Mouse (Mus musculus) lung, embryonic 14.5 days (tissue): ENCODE measurements at regions not wholly inside any gene's neighbourhood (a gene's known extent, or its start where the extent isn't known, plus 50 kb on each side); places are given as distances from the start of the nearest gene placed in this dataset.

ENCODE experiments used
- ATAC-seq: fragments of 200-750 bp; cut with Nextera tagmentation; 2 replicates; pipeline ENCODE4 v1.8.0; 2017; ENCODE audit warnings: mild to moderate bottlenecking, moderate TSS enrichment, moderate library complexity; ENCODE audit not compliant: insufficient read depth
- DNase-seq: peaks from one replicate; pipeline ENCODE4 v3.0.0-alpha.2; 2015
- H3K27ac ChIP-seq: fragments of 300-500 bp; sonication (generic); 2 replicates; pipeline ENCODE4 v1.5.1; 2014; ENCODE audit warnings: low read depth, mild to moderate bottlenecking, moderate library complexity
- H3K27me3 ChIP-seq: fragments of 300-500 bp; sonication (generic); 2 replicates; pipeline ENCODE4 v1.6.1; 2014; ENCODE audit warnings: low read length, control low read depth; ENCODE audit not compliant: insufficient read depth
- H3K36me3 ChIP-seq: fragments of 300-500 bp; sonication (generic); 2 replicates; pipeline ENCODE4 v1.6.1; 2014; ENCODE audit warnings: control low read depth; ENCODE audit not compliant: insufficient read depth
- H3K4me1 ChIP-seq: fragments of 300-500 bp; sonication (generic); 2 replicates; pipeline ENCODE4 v1.6.1; 2014; ENCODE audit warnings: antibody characterized with exemption, control low read depth; ENCODE audit not compliant: insufficient read depth
- H3K4me2 ChIP-seq: fragments of 300-500 bp; sonication (generic); 2 replicates; pipeline ENCODE4 v1.6.1; 2014; ENCODE audit warnings: mild to moderate bottlenecking
- H3K4me3 ChIP-seq: fragments of 300-500 bp; sonication (generic); 2 replicates; pipeline ENCODE4 v1.5.1; 2014; ENCODE audit warnings: low read depth, low read length
- H3K9ac ChIP-seq: fragments of 300-500 bp; sonication (generic); 2 replicates; pipeline ENCODE4 v1.6.1; 2014
- H3K9me3 ChIP-seq: fragments of 300-500 bp; sonication (generic); 2 replicates; pipeline ENCODE4 v1.6.1; 2016; ENCODE audit warnings: low read depth, low read length, control low read depth
- CTCF ChIP-seq: IDR thresholded peaks from 2 replicates; pipeline ENCODE4 v1.5.1; 2016; ENCODE audit warnings: antibody characterized with exemption, low read depth
- WGBS: fragments of 180-500 bp; shearing (Covaris S2); extraction: QIAGEN DNeasy Blood & Tissue Kit; methylation state at CpG from one replicate; pipeline ENCODE4 v1.1.7; 2014; 5-methylcytosine and 5-hydroxymethylcytosine counted together

GRCm38 (mm10) chr1:108472031-108472430 is 882.2 kb downstream of the Serpinb8 start:
- Histone ChIP-seq H3K27me3 (no peaks in the 10 kb centered on the region), H3K36me3 (no peaks in the 10 kb centered on the region), H3K4me2 (no peak overlapping the region), H3K4me1 (no peaks in the 10 kb centered on the region), H3K4me3 (no peak overlapping the region), H3K27ac (no peak overlapping the region), H3K9me3 (no peaks in the 10 kb centered on the region), H3K9ac (no peak overlapping the region)
- no peak for ATAC-seq
- 84% methylated on average over 2 of the region's 2 CpGs for WGBS
- no peak for DNase-seq
- TF ChIP-seq CTCF = no peak

- WGBS = 49% methylated on average over 1 of the region's 1 CpGs
- Histone ChIP-seq H3K9me3 (no peaks in the 10 kb centered on the region), H3K4me1 (no peaks in the 10 kb centered on the region), H3K27me3 (no peaks in the 10 kb centered on the region), H3K4me2 (no peak overlapping the region), H3K4me3 (no peak overlapping the region), H3K36me3 (no peaks in the 10 kb centered on the region), H3K9ac (no peak overlapping the region), H3K27ac (no peak overlapping the region)
- TF ChIP-seq CTCF = no peak
- no peak for ATAC-seq
- DNase-seq = no peak
Measured at GRCm38 (mm10) chr1:108498854-108499253, 909.0 kb downstream of the Serpinb8 start.

GRCm38 (mm10) chr1:108527424-108527823 is 937.6 kb downstream of the Serpinb8 start:
- Histone ChIP-seq H3K4me3 (no peak overlapping the region), H3K36me3 (no peaks in the 10 kb centered on the region), H3K9ac (no peak overlapping the region), H3K4me2 (no peak overlapping the region), H3K27me3 (no peaks in the 10 kb centered on the region), H3K4me1 (no peaks in the 10 kb centered on the region), H3K27ac (no peak overlapping the region), H3K9me3 (no peaks in the 10 kb centered on the region)
- 72% methylated on average over 2 of the region's 2 CpGs for WGBS
- ATAC-seq (no peak), DNase-seq (no peak)
- TF ChIP-seq CTCF = no peak

GRCm38 (mm10) chr1:108538238-108538637 is 948.4 kb downstream of the Serpinb8 start:
- H3K36me3 ChIP-seq = no peaks in the 10 kb centered on the region
- H3K27ac ChIP-seq = no peak overlapping the region
- H3K27me3 ChIP-seq = no peaks in the 10 kb centered on the region
- no peaks in the 10 kb centered on the region for H3K4me1 ChIP-seq
- TF ChIP-seq CTCF = no peak
- no peak overlapping the region for H3K4me2 ChIP-seq
- DNase-seq (no peak), ATAC-seq (no peak)
- no peak overlapping the region for H3K4me3 ChIP-seq
- no peak overlapping the region for H3K9ac ChIP-seq
- no peaks in the 10 kb centered on the region for H3K9me3 ChIP-seq
- WGBS = 83% methylated on average over 11 of the region's 11 CpGs

GRCm38 (mm10) chr1:108548721-108549120 is 958.9 kb downstream of the Serpinb8 start:
- Histone ChIP-seq H3K4me1 (no peaks in the 10 kb centered on the region), H3K27ac (no peak overlapping the region), H3K4me3 (no peak overlapping the region), H3K4me2 (no peak overlapping the region), H3K9me3 (no peaks in the 10 kb centered on the region), H3K36me3 (no peaks in the 10 kb centered on the region), H3K9ac (no peak overlapping the region), H3K27me3 (no peaks in the 10 kb centered on the region)
- 64% methylated on average over 2 of the region's 2 CpGs for WGBS
- DNase-seq (no peak), ATAC-seq (no peak)
- TF ChIP-seq CTCF = no peak

GRCm38 (mm10) chr1:108558882-108559281 is 969.1 kb downstream of the Serpinb8 start:
- DNase-seq (no peak), ATAC-seq (no peak)
- H3K9me3 ChIP-seq = no peaks in the 10 kb centered on the region
- WGBS = 70% methylated on average over 1 of the region's 1 CpGs
- H3K4me3 ChIP-seq = no peak overlapping the region
- no peaks in the 10 kb centered on the region for H3K36me3 ChIP-seq
- no peaks in the 10 kb centered on the region for H3K27me3 ChIP-seq
- no peak for TF ChIP-seq CTCF
- H3K27ac ChIP-seq = no peak overlapping the region
- H3K4me2 ChIP-seq = no peak overlapping the region
- no peaks in the 10 kb centered on the region for H3K4me1 ChIP-seq
- H3K9ac ChIP-seq = no peak overlapping the region

- 50% methylated on average over 1 of the region's 1 CpGs for WGBS
- Histone ChIP-seq H3K4me2 (no peak overlapping the region), H3K4me3 (no peak overlapping the region), H3K4me1 (no peaks in the 10 kb centered on the region), H3K36me3 (no peaks in the 10 kb centered on the region), H3K9ac (no peak overlapping the region), H3K27ac (no peak overlapping the region), H3K27me3 (no peaks in the 10 kb centered on the region), H3K9me3 (no peaks in the 10 kb centered on the region)
- TF ChIP-seq CTCF = no peak
- ATAC-seq (no peak), DNase-seq (no peak)
Measured at GRCm38 (mm10) chr1:108562981-108563380, 973.2 kb downstream of the Serpinb8 start.

GRCm38 (mm10) chr1:108571977-108572376 is 982.2 kb downstream of the Serpinb8 start:
- Histone ChIP-seq H3K9ac (no peak overlapping the region), H3K4me3 (no peak overlapping the region), H3K4me2 (no peak overlapping the region), H3K9me3 (no peaks in the 10 kb centered on the region), H3K4me1 (no peaks in the 10 kb centered on the region), H3K27me3 (no peaks in the 10 kb centered on the region), H3K27ac (no peak overlapping the region), H3K36me3 (no peaks in the 10 kb centered on the region)
- ATAC-seq (no peak), DNase-seq (no peak)
- no peak for TF ChIP-seq CTCF
- WGBS = 63% methylated on average over 3 of the region's 3 CpGs
